Mouse (Mus musculus): ENCODE data around the gene Qrsl1. TPM values are rescaled to one million over a fixed set of nuclear protein-coding genes. Genes with fewer than 3 reads are reported as not detected.
"Not testable (repeated sequence)": the region's sequence is repeated elsewhere in the genome, so short reads cannot be mapped to it uniquely, and the experiment has no call there.

Qrsl1 gene
- 10 to 100 TPM; 24.8 to 27.1 TPM for total RNA-seq (2021)

DNA sequence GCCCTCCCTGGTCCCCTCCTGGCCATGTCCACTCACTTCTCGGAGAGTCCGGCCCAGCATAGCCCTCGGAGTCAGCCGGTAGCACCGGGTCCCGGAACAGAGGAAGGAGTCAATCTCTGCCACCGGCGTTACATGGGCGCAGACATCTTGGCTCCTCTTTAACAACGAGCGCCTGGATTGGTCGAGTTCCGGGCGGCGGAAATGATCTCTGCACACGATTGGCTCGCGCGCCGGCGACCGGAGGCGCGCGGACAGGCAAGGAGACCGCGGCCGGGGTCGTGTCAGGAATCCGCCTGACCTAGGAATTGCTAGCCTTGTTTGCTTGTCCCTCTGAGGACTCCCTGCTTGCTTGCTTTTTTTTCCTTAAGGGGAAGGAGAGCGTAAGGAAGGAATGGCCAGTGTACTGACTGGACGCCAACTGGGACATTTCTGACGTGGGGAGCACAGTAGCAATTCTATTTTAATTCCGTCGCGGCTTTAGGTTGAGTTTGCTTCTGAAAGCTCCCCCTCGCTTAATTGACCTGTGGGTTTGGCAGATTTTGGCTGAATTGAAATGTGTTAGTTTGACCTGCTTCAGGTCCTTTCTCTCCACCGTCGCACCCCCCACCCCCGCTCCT is at the start of gene Qrsl1, which contains the start of gene Rtn4ip1:
Gene Qrsl1 (minus strand): TSS at position 168 of the 617 bp plus-strand sequence.
Gene Rtn4ip1 (plus strand): TSS at position 230 of the 617 bp plus-strand sequence.
- intact Hi-C loops (cut with DNase I), result no loop called here
- DNase-seq, result peak; percentile 94

DNA sequence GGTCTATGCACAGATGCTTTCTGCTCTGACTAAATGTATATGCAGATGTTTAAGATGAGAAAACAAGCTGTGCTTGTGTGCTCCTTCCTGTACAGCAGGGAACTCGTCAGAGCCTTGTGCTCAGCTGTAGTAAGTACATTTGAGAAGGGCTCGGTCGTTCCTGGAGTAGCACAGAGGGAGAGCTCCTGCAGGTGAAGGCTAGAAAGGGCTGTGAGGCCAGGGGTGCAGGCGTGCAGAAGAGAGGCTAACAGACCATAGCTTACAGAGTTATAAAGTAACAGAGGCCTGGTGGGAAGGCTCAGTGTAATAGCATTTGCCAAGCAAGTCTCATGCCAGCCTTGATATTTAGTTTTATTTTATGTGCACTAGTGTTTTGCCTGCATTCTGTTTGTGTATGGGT is 43.9 kb upstream of the Qrsl1 start:
- intact Hi-C loops (cut with DNase I), result no loop called here
- DNase-seq, result no peak

DNA sequence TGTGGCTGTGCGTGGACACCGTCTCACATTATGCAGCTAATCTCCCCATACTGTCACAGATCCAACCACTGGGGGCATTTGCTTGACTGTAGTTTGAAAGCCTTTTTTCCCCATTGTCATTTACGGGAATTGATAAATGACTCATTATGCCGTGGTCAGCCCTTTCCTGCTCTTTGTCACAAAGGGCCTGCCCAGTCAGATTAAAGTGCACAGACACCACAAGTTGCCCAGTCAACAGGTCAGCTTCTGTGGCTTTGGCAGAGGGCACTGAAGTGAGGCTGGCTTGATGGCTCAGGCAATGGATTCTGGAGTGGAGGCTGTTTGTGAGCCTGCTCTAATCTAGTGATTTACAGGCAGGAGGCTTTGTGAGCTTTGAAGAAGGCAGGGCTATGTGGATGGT is 42.2 kb upstream of the Qrsl1 start:
- intact Hi-C loops (cut with DNase I), result no loop called here
- DNase-seq, result no peak

DNA sequence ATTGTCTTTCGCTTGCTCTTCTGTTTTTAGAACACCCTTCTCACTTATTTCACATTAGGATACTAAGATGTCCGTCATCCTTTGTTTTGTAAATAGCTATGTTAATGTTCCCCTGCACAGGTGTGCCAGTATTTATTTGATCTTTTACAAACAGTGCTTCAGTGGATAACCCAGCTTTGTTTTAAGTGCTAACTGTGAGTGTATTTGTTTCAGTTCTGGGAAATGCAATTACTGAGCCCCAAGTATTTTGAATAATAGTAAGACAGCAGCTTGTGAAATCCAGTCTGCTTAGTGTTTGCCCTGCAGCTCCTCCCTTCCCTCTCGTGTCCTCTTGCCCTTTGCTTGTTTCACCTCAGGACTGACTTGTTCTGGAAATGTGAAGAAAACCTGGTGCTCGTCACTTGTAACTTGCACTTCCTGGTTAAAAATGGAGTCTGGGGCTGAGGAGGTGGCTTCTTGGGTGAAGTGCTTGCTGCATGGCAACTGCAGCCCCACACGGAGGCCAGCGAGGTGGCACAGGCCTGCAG is 37.7 kb upstream of the Qrsl1 start:
- no peak for DNase-seq
- intact Hi-C loops (cut with DNase I), result no loop called here

DNA sequence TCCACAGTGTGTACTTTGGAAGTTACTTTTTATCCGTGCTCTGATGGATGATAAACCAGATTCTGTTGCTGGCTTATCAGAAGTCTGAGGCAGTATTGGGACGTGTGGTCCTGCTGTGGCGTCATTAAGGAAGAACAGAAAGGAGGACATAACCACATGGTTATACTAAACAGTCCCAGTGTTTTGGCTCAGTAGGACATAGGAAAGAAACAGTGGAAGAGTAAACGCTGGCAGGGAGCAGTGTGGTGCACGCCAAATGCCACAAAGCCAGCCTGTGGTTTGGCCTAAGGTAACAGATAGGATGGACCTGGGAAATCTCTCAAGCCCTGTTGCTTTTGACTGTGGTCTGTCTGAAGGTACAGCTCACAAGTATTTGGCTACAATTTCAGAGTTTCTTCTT is 27.1 kb upstream of the Qrsl1 start:
- intact Hi-C loops (cut with DNase I), result no loop called here
- no peak for DNase-seq

DNA sequence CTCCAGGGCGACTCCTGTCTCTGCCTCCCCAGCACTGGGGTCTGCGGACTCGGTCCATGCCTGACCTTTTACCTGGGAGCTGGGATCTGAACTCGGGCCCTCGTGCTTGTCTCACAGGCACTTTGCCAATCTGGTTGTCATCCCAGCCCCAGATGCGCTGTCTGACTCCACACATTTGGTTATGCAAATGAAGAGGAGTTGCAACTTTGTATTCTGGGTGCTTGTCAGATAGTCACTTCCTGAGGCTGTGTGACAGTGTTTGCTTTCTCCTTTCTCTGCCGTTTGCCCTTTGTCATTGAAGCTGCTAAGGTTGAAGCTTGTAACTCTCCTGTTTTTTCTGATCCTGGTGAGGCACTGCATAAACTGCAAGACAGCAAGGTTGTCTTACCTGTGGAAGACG is 26.2 kb upstream of the Qrsl1 start:
- no peak for DNase-seq
- intact Hi-C loops (cut with DNase I), result no loop called here

DNA sequence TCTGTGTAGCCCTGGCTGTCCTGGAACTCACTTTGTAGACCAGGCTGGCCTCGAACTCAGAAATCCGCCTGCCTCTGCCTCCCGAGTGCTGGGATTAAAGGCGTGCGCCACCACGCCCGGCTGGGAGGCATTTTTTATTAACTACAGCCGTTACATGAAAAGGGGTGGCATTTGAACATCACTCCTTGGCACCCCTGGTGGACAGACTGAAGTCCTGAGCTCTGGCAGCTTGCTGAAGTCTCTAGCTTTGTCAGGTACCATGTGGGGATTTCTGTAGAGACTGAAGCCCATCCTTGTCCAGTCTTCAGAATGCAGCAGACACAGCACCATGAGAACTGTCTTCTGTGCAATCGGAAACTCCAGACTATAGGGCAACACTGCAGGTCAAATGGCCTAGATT is 24.2 kb upstream of the Qrsl1 start:
- DNase-seq; intact Hi-C loops (cut with DNase I): not testable (repeated sequence)

DNA sequence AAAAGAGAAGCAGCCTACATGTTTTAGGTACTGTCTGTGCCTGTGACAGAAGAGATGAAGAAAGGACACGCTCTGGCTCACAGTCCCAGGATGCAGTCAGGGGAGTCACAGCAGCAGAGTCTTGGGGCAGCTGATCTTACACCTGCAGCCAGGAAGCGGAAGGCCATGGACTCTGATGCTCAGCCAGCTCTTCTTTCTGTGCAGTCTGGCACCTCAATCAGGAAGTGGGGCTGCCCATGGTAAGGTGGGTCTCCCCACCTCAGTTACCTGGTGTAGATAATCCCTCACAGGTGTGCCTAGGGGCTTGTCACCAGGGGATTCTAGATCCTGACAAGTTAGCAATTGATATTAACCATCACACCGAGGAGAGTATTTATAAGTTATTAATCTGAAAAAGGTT is 21.6 kb upstream of the Qrsl1 start:
- DNase-seq, result no peak
- intact Hi-C loops (cut with DNase I), result no loop called here

DNA sequence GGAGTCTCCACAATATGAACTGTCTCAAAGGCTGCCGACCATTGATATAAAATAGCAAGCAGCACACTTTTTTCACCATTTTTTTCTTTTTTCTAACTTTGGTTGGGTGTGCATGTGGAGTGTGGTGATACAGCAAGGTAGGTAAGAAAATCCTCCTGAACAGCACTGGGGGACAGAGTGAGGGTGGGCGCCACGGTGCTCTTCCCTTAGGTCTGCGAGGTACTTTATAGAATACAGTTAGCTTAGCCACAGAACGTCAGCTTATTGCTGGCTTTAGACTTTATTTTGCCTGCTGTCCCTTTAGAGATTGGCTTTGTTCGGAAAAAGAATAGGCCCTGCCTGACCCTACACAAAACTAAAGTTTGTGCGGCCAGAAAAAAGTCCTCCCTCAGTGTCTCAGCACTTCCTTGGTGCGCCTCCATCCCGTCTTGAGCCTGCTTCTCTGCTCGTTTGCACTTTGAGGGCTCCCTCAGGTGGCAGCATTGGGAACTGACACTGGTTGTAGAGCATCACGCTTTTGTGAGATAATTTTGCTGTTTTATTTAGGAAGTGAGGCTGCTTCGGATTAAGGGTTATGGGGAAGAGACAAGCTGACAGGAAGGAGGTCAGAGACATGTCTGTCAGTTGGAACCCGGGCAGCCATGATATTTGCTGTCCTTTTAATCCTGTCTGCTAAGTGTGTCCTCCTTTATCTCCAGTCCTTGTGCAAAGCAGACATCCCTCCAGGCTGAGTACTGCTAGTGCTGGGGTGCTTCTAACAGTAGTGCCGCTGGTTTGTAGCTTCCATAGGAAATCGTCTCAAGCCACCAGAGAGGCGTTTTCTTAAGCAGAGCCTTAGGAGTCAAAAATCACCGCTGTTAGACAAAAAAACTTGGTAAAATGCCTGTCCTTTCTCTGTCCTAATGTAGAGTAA is 17.4 kb upstream of the Qrsl1 start:
- intact Hi-C loops (cut with DNase I), result loop anchor here (1.0 to 2.0 kb wide), 2 partner anchors 196 to 344 kb away; no protein-coding TSS in a partner anchor
- peak; percentile 71 to 82 for DNase-seq

DNA sequence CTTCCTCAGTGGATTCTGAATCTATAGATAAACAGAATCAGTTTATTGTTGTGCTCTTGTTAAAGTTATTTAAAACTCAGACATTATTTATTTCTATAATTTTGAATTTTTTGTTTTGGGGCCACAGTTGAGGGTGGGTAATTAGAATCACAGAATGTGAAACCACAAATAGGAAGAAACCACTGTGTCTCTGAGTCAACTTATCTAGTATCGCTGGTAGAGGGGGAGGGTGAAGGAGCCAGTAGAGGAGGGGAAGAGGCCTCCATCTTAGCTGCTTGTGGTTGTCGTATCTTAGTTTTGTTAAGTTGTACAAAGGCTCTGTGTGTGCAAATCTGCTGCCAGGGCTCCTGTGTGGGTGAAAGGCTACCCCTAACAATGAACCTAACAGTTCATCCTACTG is 15.2 kb upstream of the Qrsl1 start:
- no peak for DNase-seq
- intact Hi-C loops (cut with DNase I), result no loop called here

DNA sequence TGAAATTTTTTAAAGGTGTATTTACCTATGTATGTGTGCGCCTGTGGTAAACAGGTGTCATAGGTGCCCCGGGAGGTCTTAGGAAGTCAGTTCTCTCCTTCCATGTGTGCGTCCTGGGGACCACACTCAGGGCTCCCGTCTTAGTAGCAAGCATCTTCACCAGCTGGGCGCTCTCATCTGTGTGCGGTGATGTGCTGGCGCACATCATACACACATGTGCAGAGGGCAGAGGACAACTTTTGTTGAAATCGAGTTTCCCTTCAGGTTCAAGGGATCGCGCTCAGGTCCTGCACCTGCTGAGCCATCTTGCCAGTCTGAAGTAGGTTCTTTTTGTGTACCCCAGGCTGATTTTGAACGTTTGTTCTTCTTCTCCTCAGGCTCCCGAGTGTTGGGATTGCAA is 14.6 kb upstream of the Qrsl1 start:
- no peak for DNase-seq
- intact Hi-C loops (cut with DNase I), result no loop called here

DNA sequence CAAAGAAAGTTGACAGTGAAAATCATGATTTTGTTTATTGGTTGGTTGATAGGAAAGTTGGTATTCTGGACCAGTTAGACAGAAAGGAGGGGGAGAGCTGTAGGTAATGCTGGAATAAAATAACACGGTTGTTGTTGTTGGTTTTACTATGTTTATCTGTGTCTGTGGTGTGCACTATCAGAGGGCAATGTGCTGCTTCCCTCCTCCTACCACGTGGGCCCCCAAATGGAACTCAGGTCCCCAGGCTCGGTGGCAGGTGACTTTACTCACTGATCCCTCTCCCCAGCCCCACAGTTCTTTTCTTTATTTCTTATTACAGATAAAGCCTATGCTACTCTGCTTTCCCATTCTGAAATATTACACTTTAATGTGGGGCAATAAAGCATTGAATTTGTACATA is 10.7 kb upstream of the Qrsl1 start:
- intact Hi-C loops (cut with DNase I), result no loop called here
- no peak for DNase-seq

DNA sequence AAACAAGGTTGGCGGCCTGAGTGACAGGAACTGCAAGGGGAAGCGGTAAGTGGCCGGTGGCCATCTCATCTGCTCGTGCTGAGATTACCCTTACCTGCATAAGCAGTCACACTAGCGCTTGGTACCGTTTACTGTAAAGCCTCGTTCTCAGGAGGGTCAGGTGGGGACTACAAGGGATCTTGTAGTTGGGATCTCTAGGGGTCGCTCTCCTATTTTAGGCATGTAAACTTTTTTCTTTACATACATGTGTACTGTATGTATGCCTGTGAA is 9.3 kb upstream of the Qrsl1 start:
- intact Hi-C loops (cut with DNase I), result no loop called here
- no peak for DNase-seq

DNA sequence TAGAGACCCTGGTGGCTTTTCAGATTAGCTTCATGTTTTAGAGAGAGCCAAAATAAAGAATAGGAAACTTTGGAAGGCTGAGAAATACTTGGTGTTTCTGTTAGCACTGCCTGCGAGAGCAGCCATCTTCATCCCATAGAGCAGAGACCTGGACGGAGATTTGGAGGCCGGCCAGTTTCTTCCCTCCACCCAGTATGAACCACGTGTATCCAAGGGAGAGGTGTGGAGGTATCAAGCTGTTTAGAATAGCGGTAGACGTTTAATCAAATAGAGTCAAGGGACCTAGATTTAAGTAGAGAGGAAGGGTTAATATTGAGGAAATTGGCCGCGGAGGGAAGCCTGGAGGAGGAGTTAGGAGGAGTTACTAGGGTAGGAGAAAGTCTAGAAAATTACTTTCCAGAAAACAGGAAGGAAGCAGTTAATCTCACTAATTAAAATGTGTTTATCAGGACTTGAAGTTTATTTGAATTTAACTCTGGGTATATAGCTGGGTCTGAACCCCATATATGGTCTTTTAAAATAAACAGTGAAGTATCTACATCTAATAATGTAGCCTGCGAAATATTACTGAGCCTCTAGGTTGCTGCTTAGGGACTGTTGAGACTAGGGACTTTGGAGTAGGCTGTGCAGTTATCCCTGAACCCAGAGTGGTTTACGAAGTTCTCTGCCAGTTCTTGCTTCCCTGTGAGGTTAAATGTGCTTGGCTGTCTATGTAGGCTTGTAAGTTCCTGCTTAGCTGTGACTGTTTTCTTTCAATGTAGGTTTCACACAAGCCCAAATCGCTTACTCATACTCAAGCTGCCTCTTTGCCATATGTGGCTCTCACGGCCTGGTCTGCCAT is 8.7 kb upstream of the Qrsl1 start:
- no peak for DNase-seq
- intact Hi-C loops (cut with DNase I), result no loop called here

DNA sequence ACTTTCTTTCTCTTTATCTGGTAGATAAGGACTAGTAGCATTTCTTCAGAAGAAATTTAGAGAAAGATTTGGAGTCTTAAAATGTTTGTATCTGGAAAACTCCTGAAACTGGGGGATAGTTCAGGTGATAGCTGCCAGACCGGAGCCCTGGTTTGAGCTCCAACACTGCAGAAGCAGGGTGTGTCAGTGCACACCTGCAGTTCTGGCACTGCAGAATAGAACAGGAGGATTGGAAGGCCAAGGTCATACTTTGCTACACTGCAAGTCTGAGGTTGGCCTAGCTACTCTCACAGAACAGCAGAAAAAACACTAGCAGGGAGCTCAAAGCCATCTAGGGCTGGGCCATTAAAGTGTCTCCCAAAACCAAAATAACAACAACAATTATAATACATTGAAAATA is 3.0 kb upstream of the Qrsl1 start:
- no peak for DNase-seq
- intact Hi-C loops (cut with DNase I), result no loop called here

DNA sequence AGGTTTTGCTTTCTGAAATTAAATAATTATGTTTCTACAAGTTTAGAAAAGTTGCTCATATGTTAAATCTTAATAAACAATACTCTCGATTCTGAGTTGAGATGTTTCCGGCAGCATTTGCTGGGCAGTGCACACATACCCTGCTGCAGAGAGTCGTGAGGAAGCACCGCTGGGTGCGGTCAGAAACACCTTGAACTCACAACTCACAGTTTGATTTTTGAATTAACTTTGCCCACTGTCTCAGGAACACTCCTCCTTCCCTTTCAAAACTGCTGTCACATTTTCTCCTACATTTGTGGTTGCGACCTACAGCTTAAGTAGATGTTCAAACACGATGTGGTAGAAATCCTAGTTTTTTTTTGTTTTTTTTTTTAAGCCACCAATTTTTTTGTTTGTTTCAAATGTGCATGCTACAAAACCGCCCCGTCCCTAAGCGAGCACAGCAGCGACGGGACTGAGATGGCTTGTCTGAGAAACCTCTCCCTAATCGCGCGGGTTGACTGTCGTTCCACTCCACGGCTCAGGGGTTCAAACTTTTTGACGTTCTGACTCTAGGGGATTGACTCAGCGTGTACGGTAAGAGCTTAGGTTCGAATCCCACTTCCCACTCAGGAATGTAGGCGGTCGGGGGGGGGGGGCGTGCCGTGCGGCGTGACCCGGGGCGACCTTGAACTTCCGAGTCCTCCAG is 518 bp downstream of the Qrsl1 start:
- no peak for DNase-seq
- intact Hi-C loops (cut with DNase I), result no loop called here

DNA sequence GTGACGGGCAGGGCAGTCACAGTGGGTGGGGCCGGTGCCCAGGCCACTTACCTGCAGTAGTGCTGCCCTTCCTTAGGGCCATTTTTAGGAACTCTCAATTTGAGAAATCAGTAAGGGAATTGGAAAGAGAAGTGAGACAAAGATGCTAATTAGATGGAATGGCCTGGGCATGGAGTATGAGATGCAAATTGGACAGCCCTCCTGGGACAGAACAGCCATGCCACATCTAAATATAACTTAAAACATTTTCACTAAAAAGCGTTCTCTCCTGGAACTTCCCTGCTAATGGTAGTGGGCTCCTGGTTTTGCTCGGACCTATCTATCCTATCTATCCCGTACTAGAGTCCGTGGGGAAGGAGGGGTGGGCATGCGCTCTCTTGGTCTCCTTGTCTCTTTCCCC is 3.3 kb downstream of the Qrsl1 start:
- DNase-seq, result no peak
- intact Hi-C loops (cut with DNase I), result no loop called here

DNA sequence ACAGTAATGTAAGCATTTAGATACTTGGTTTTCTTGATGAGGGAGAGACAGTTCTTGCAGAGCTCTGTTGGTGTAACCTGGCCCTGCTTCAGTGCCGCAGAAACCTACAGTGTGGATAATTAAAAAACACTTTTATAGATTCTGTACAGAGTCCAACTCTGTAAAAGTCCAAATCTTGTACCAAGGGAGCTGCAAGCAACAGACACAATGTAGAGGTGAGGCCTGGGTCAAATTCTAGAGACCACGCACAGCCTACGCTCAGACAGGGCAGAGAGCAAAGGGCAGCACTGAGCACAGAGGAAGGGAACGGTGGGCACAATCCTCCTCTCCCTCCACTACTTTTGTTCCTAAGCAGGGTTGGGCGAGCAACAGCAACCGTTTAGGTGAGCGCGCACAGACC is 5.5 kb downstream of the Qrsl1 start:
- DNase-seq, result no peak
- intact Hi-C loops (cut with DNase I), result no loop called here

DNA sequence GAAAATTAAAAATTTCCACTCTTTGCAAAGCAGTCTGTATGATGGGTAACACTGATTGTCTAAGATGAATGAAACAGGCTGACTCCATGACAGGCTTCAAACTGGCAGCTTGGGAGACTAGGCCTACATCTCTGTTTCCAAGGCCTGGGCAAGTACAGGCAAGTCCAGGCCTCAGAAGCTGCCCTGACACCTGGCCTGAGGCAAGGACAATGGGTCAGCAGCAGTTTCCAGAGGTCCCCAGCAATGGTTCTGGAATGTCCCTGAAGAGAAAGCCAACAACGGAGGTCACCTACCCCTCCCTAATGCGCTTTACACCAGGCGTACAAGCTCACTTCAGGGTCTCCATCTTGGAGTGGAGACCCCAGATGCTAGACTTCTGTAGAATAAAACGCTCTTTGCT is 8.6 kb downstream of the Qrsl1 start:
- DNase-seq, result no peak
- intact Hi-C loops (cut with DNase I), result no loop called here

DNA sequence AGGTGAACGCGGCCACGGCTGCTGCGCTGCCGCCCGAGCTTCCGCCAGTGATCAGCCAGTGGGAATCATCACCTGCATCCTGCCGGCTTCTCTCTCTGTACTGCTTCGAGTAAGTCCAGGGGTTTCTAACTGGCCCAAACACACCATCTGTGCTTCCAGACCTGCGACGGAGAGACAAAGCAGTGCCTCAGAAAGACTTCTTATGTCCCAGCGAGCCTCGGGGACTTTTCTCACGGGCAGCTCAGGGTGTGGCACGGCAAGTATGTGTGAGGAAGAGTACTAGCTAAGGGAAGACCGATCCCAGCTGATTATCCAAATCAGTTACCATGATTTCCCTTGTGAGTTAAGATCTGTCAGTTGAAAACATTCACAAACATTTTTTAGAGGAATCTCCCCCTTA is 12.6 kb downstream of the Qrsl1 start:
- intact Hi-C loops (cut with DNase I), result no loop called here
- no peak for DNase-seq

DNA sequence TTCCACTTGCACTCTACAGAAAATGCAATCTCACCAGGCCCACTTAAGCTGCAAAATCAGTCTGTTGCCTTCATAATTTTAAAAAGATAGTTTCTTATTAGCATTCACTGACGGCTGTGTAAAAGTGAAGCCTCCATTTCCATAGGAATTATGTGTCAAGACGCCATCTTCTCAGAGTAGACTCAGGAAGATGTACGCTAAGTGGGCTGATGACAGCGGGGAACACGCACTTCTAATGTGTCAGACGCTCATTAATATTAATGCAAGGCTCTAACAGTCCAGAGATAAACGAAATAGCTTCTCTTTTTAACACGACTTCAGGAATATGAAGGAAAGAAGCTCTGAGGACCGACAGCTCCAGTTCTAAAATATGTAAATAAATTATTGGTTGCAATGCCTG is 13.9 kb downstream of the Qrsl1 start:
- intact Hi-C loops (cut with DNase I), result no loop called here
- no peak for DNase-seq
